Mouse (Mus musculus): Measurements from ENCODE around the gene Degs2. TPM values are rescaled to one million over a fixed set of nuclear protein-coding genes. Genes with fewer than 3 reads are reported as not detected.

Gene Degs2
- polyA plus RNA-seq, 1 experiment from 2014 or later = 19.0 TPM

- no peaks in the 10 kb centered on the region for H3K27me3 ChIP-seq (ENCODE audit: insufficient read depth, low read length)
- H3K9me3 ChIP-seq (replicated peaks; ENCODE audit: low read length) = no peaks in the 10 kb centered on the region
- DNase-seq (ENCODE audit: low spot score) = no peak
- peaks cover 17% of the 10 kb centered on the region for H3K36me3 ChIP-seq (ENCODE audit: insufficient read depth, low read length)
- no peak overlapping the region for H3K4me3 ChIP-seq (replicated peaks; ENCODE audit: low read depth, low read length)
- WGBS = 55% methylated on average over 4 of the region's 4 CpGs
- H3K9ac ChIP-seq (ENCODE audit: low read depth, low read length) = no peak overlapping the region
- peaks cover 17% of the 10 kb centered on the region for H3K4me1 ChIP-seq (replicated peaks; ENCODE audit: insufficient read depth, low read length)
- H3K27ac ChIP-seq = peak overlapping the region; percentile 91
- TF ChIP-seq CTCF (IDR thresholded peaks at IDR 0.05; ENCODE audit: low read depth) = no peak
- ATAC-seq (replicated peaks; ENCODE audit: low FRiP score, low read depth) = no peak
- no peak overlapping the region for H3K4me2 ChIP-seq (ENCODE audit: low read length)
These were observed 27.6 kb downstream of the Degs2 start for GRCm38 (mm10) chr12:108674502-108674901.

GRCm38 (mm10) chr12:108673546-108673945 is 28.6 kb downstream of the Degs2 start:
- H3K4me2 ChIP-seq (ENCODE audit: low read length) = no peak overlapping the region
- H3K27ac ChIP-seq = no peak overlapping the region
- no peak for TF ChIP-seq CTCF (IDR thresholded peaks at IDR 0.05; ENCODE audit: low read depth)
- no peak overlapping the region for H3K9ac ChIP-seq (ENCODE audit: low read depth, low read length)
- no peaks in the 10 kb centered on the region for H3K27me3 ChIP-seq (ENCODE audit: insufficient read depth, low read length)
- peaks cover 13% of the 10 kb centered on the region; the same call in 1 of the 2 replicates for H3K36me3 ChIP-seq (ENCODE audit: insufficient read depth, low read length)
- no peak for ATAC-seq (replicated peaks; ENCODE audit: low FRiP score, low read depth)
- 92% methylated on average over 3 of the region's 3 CpGs for WGBS
- no peaks in the 10 kb centered on the region for H3K9me3 ChIP-seq (replicated peaks; ENCODE audit: low read length)
- H3K4me3 ChIP-seq (replicated peaks; ENCODE audit: low read depth, low read length) = no peak overlapping the region
- no peak for DNase-seq (ENCODE audit: low spot score)
- peaks cover 17% of the 10 kb centered on the region for H3K4me1 ChIP-seq (replicated peaks; ENCODE audit: insufficient read depth, low read length)

- Histone ChIP-seq H3K4me3 (replicated peaks; ENCODE audit: low read depth, low read length) (no peak overlapping the region), H3K36me3 (ENCODE audit: insufficient read depth, low read length) (peaks cover 13% of the 10 kb centered on the region; the same call in 1 of the 2 replicates), H3K9ac (ENCODE audit: low read depth, low read length) (no peak overlapping the region), H3K4me1 (replicated peaks; ENCODE audit: insufficient read depth, low read length) (peaks cover 17% of the 10 kb centered on the region), H3K9me3 (replicated peaks; ENCODE audit: low read length) (no peaks in the 10 kb centered on the region), H3K27ac (no peak overlapping the region), H3K4me2 (ENCODE audit: low read length) (no peak overlapping the region), H3K27me3 (ENCODE audit: insufficient read depth, low read length) (no peaks in the 10 kb centered on the region)
- ATAC-seq (replicated peaks; ENCODE audit: low FRiP score, low read depth) (no peak), DNase-seq (ENCODE audit: low spot score) (no peak)
- 81% methylated on average over 4 of the region's 4 CpGs for WGBS
- TF ChIP-seq CTCF (IDR thresholded peaks at IDR 0.05; ENCODE audit: low read depth) = no peak
These were observed 29.2 kb downstream of the Degs2 start for GRCm38 (mm10) chr12:108672908-108673307.

GRCm38 (mm10) chr12:108671541-108671940 is 30.6 kb downstream of the Degs2 start:
- no peak overlapping the region for H3K4me2 ChIP-seq (ENCODE audit: low read length)
- 85% methylated on average over 2 of the region's 2 CpGs for WGBS
- ATAC-seq (replicated peaks; ENCODE audit: low FRiP score, low read depth) = no peak
- no peak overlapping the region for H3K9ac ChIP-seq (ENCODE audit: low read depth, low read length)
- H3K4me3 ChIP-seq (replicated peaks; ENCODE audit: low read depth, low read length) = no peak overlapping the region
- no peaks in the 10 kb centered on the region for H3K27me3 ChIP-seq (ENCODE audit: insufficient read depth, low read length)
- no peaks in the 10 kb centered on the region for H3K9me3 ChIP-seq (replicated peaks; ENCODE audit: low read length)
- peaks cover 17% of the 10 kb centered on the region for H3K4me1 ChIP-seq (replicated peaks; ENCODE audit: insufficient read depth, low read length)
- DNase-seq (ENCODE audit: low spot score) = no peak
- no peak overlapping the region for H3K27ac ChIP-seq
- peaks cover 7% of the 10 kb centered on the region; the same call in 1 of the 2 replicates for H3K36me3 ChIP-seq (ENCODE audit: insufficient read depth, low read length)
- no peak for TF ChIP-seq CTCF (IDR thresholded peaks at IDR 0.05; ENCODE audit: low read depth)

GRCm38 (mm10) chr12:108668606-108669235 is 33.4 kb downstream of the Degs2 start:
- no peaks in the 10 kb centered on the region for H3K9me3 ChIP-seq (replicated peaks; ENCODE audit: low read length)
- ATAC-seq (replicated peaks; ENCODE audit: low FRiP score, low read depth) (no peak), DNase-seq (ENCODE audit: low spot score) (no peak)
- H3K27me3 ChIP-seq (ENCODE audit: insufficient read depth, low read length) = no peaks in the 10 kb centered on the region
- H3K9ac ChIP-seq (ENCODE audit: low read depth, low read length) = no peak overlapping the region
- H3K4me2 ChIP-seq (ENCODE audit: low read length) = no peak overlapping the region
- H3K4me1 ChIP-seq (replicated peaks; ENCODE audit: insufficient read depth, low read length) = no peaks in the 10 kb centered on the region
- TF ChIP-seq CTCF (IDR thresholded peaks at IDR 0.05; ENCODE audit: low read depth) = no peak
- H3K36me3 ChIP-seq (ENCODE audit: insufficient read depth, low read length) = peaks cover 5% of the 10 kb centered on the region; the same call in 1 of the 2 replicates
- no peak overlapping the region for H3K27ac ChIP-seq
- WGBS = 78% methylated on average over 8 of the region's 8 CpGs
- H3K4me3 ChIP-seq (replicated peaks; ENCODE audit: low read depth, low read length) = no peak overlapping the region

- H3K4me1 ChIP-seq (replicated peaks; ENCODE audit: insufficient read depth, low read length) = 0 out of 2 replicates have a peak, but pooled peaks cover 3% of the 10 kb centered on the region
- ATAC-seq (replicated peaks; ENCODE audit: low FRiP score, low read depth) = no peak
- 55% methylated on average over 1 of the region's 1 CpGs for WGBS
- no peak overlapping the region for H3K9ac ChIP-seq (ENCODE audit: low read depth, low read length)
- peaks cover 18% of the 10 kb centered on the region; the same call in 1 of the 2 replicates for H3K36me3 ChIP-seq (ENCODE audit: insufficient read depth, low read length)
- no peak overlapping the region for H3K27ac ChIP-seq
- no peaks in the 10 kb centered on the region for H3K9me3 ChIP-seq (replicated peaks; ENCODE audit: low read length)
- TF ChIP-seq CTCF (IDR thresholded peaks at IDR 0.05; ENCODE audit: low read depth) = peak; percentile 79
- no peaks in the 10 kb centered on the region for H3K27me3 ChIP-seq (ENCODE audit: insufficient read depth, low read length)
- peak; percentile 67 for DNase-seq (ENCODE audit: low spot score)
- no peak overlapping the region for H3K4me2 ChIP-seq (ENCODE audit: low read length)
- no peak overlapping the region for H3K4me3 ChIP-seq (replicated peaks; ENCODE audit: low read depth, low read length)
These were observed 44.8 kb downstream of the Degs2 start for GRCm38 (mm10) chr12:108657350-108657749.

Measured in kidney, postnatal 0 days (tissue).